Mouse (Mus musculus) kidney, postnatal 14 days (tissue): ENCODE results near the gene Shc2.

Experiments
- DNase-seq: peaks from one replicate; pipeline ENCODE4 v3.0.0; 2022; ENCODE audit warnings: mixed read lengths

Gene Shc2

GRCm38 (mm10) chr10:79579781-79580180 lies 57.9 kb downstream of the Shc2 start:
- no peak for DNase-seq

- DNase-seq = no peak
Measured at GRCm38 (mm10) chr10:79578891-79579290, 58.8 kb downstream of the Shc2 start.

GRCm38 (mm10) chr10:79578276-79578675 lies 59.4 kb downstream of the Shc2 start:
- DNase-seq = no peak

- DNase-seq = no peak
Measured at GRCm38 (mm10) chr10:79577376-79577775, 60.3 kb downstream of the Shc2 start.

GRCm38 (mm10) chr10:79575754-79576153 lies 62.0 kb downstream of the Shc2 start:
- no peak for DNase-seq

- no peak for DNase-seq
Measured at GRCm38 (mm10) chr10:79574796-79575195, 62.9 kb downstream of the Shc2 start.

- no peak for DNase-seq
Measured at GRCm38 (mm10) chr10:79574350-79574749, 63.4 kb downstream of the Shc2 start.

- DNase-seq = no peak
Measured at GRCm38 (mm10) chr10:79573611-79574010, 64.1 kb downstream of the Shc2 start.

GRCm38 (mm10) chr10:79571314-79571713 lies 66.4 kb downstream of the Shc2 start:
- DNase-seq = no peak

- DNase-seq = no peak
Measured at GRCm38 (mm10) chr10:79569921-79570320, 67.8 kb downstream of the Shc2 start.
